Mouse (Mus musculus) embryo, embryonic 11 days (tissue): ENCODE measurements at regions not wholly inside any gene's neighbourhood (a gene's known extent, or its start where the extent isn't known, plus 50 kb on each side); places are given as distances from the start of the nearest gene placed in this dataset.
A peak's percentile ranks its signal among the peaks of the same experiment; 100 is the strongest.

ENCODE experiments used
- DNase-seq: peaks from one replicate; pipeline ENCODE4 v3.0.0-alpha.2; 2015

DNA sequence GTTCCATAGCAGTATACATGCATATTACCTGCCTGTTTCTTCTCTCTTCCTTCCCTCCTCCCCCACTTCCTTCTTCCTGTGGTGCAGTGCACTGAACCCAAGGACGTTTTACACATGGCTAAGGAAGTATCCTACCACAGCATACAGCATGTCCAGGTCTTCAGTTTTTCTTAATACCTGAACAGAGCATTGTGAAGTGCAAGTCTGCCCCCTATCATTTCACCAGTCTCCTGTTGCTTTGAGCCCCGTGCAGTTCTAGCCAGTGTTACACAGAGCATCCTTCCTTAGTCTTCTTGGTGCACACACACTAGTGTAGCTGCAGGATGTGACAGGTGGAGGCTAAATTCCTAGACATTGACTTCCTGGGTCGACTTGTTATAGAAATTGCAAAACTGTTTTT, 53.7 kb upstream of the Foxb1 start:
- DNase-seq, result no peak

DNA sequence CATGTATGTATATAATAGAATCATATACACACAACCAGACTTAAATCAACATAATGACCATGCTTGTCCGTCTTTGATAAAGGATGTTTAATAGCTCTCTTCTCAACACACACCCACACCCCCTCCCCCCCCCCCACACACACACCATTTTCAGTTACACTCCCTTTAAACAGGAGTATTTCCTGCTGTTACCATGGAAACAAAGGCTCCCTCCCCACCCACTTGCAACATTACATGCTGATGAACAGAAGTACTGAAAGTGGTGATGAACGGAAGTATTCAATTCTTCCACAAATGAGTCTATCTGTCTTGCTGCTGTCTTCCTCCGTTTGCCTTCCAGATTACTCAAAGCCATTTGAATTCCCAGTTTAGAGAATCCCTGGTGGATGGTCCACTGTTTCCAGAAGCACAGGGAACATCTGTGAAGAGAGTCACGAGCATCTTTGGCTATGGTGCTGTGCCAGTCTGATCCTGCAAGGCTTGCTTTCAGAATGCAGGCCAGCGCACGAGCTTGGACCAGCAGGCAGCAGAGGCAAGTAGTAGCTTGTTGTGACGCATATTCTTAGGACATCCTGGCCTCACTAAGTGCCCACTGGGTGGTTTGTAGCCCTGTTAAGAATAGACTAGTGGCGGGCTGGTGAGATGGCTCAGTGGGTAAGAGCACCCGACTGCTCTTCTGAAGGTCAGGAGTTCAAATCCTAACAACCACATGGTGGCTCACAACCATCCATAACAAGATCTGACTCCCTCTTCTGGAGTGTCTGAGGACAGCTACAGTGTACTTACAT, 62.6 kb upstream of the Foxb1 start:
- DNase-seq, result no peak

DNA sequence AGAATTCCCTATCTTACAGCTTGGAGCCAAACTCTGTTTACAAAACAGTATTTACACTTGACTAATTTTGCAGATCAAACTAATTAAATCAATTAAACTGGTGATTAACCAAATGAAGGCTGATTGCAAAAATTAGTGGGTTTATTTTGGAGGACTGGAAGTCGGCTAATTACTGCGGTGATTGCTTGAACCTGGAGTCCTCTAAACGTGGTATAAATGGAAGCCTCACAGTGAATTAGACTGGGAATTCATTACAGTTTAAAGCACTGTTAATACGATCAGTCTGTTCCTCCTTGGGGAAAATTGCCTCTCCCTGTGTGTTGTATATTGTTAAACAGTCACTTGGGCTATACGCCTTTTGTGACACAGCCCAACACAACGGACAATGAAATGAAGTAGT, 67.7 kb upstream of the Foxb1 start:
- DNase-seq, result no peak

DNA sequence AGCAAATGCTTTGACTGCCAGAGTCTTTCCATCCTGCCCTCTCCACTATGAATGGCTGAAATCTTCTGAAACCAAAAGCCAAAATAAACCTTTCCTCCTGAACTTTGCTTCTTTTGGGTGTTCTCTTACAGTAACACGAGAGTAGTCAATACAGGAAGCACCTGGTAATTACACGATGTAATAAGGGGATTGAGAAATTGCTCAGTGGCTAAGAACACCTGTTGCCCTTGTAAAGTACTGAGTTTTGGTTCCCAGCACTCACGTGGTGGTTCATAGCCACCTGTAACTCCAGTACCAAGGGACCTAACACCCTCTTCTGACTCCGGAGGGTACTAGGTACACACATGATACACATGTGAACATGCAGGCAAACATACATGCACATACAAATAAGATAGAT, 74.7 kb upstream of the Foxb1 start:
- no peak for DNase-seq

DNA sequence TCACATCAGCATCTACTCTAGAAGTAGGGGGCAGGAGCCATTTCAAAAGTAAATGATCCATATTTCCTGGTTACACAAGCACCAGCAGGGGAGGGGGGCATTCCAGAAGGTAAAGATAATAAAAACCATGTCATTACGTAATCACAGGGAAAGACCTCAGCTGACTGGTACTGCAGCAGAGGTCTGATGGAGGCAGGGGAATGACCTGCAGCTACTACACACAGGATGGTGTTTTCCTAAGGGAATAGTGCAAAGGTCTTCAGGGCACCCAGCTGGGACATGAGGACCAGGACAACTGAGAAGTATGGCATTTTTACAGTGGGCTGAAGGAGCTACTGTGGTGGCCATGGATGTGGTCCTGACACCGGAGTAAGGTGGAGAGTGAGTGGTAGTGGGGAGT, 78.5 kb upstream of the Foxb1 start:
- no peak for DNase-seq

DNA sequence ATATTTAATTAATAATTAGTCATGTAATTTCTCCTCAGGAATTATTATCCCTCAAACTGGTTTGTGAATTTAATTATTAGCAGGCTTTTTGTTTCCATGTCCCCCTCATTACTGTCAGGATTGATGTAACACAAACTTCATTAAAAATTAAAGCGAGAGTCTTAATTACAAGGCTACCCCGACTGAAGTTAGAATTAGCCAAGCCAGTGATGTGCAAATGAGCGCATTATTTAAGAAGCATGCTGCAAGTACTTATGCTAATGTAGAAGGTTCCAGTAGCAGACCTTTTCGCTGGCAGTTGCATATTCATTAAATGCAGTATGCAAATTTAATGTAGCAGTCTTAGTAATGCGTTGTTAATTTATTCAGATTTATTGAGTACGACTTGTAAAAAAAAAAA, 84.0 kb upstream of the Foxb1 start:
- no peak for DNase-seq

DNA sequence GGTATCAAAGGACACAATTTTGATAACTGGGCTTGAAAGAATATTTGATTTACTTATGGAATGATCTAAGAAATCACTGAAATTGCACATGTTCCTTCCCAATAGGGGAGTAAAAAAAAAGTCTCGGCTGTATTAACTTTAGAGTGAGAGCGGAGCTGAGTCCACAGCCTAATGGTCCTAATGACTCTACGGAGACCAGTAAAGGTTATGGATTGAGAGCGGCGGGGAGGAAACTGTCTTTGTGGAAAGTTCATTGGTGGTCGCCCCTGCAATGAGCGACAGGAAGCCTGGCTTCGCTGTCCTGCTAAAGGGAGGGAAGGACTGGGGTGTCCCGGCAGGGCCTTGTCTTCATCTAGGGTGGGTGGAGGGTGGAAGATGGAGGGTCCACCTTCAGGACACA, 84.5 kb upstream of the Foxb1 start:
- DNase-seq, result no peak

DNA sequence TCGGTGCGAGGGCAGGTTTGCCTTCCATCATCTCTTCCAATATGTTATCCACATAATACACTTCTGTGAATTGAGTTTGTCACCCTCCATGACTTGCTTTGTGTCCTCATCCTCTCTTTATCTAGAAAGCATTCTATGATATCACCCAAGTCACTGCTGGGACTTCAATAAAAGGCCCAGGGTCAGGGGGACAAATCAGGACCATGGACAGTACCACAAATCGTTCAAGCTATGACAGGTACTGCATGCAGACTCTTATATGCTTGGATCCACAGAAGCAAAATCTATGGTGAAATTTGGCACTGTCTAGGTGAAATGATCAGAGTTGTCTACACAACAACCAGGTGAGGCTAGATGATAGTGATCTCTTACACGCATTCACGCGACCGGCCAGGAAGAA, 95.9 kb upstream of the Foxb1 start:
- peak; percentile 69 for DNase-seq

DNA sequence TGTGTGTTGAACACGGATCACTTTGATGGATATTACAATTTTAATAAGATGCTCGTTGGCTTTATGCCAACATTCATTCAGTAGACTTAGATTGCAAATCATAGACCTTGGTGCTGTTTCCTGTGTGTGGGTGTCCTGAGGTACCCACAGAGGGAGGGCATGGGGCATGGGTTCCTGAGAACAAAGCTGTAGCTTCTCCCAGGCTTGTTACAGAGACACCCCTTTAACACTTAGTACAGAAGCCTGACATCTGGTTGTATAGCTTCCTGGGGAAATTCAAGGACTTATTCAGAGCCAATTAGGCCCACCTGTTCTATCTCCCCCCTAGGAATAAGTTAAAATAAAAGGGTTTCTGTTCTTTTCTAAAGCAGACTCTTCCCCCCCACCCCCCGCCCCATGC, 97.9 kb upstream of the Foxb1 start:
- no peak for DNase-seq

DNA sequence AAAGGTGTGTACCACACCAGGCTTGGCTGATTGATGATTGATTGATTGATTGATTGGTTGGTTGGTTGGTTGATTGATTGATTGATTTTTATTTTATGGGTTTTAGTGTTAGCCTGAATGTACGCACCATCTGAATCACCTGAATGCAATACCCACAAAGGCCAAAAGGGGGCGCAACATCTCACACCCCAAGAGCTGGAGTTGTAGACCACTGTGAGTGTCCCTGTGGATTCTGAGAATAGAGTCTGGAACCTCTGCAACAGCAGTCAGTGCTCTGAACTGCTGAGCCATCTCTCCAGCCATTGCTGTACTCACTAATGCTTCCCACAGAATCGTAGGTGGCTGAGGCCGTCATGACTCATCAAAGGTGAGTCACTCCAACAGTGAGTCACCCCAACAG, 109.4 kb upstream of the Foxb1 start:
- DNase-seq, result no peak

DNA sequence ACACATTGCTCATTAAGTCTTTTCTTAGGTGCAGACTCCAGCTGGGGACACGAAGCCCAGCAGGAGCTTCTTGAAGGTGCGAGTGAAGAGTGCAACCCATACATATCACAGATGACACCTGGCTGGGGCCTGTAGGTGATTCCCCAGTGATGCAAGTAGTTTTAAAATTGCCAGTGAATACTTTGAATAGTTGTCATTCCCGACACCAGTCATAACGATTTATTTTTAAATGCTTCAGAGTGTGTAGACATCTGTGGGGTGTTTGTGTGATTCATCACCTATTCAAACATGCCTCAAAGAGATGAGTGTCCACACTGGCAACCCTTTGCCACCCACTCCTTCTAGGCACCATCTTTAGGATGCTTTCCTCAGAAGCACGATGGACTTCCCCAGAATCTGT, 102.9 kb upstream of the Bnip2 start:
- DNase-seq, result no peak

DNA sequence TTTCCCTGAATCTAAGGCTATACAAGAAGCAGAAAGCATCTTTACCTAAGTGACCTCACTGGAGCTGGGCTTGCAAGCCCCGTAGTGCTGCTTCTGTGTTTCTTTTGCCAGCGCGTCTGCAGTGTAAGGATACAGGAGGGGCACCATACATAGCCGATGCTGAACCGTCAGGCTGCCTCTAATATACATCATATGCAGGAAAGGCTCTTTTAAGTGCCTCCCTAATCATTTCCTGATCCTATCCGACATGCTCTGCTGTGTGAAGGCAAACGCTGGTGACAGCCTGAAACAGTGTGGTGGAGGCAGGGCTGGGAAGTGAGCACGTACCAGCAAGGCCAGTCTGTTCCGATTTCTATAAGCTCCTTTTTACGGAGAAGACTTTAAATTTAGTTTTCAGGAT, 91.2 kb upstream of the Bnip2 start:
- DNase-seq, result peak; percentile 43

DNA sequence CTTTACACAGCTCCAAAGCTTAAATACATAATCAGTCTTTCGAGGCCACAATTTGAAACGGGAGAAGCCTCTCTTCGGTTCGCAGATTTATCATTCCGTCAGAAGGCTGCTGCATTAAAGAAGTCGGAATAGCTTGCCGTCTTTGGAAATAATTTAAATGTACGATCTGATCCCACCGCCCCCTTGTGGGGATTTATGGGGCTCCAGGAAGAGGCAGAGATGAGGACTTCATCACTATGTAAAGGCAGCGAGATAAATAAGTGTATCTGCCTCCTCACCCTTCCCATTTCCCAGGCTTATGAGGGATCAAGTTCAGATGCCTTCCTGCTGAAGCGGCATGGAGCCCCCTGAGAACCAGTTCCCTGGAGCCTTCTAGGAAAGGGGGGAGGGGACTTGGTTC, 89.9 kb upstream of the Bnip2 start:
- DNase-seq, result peak; percentile 73

DNA sequence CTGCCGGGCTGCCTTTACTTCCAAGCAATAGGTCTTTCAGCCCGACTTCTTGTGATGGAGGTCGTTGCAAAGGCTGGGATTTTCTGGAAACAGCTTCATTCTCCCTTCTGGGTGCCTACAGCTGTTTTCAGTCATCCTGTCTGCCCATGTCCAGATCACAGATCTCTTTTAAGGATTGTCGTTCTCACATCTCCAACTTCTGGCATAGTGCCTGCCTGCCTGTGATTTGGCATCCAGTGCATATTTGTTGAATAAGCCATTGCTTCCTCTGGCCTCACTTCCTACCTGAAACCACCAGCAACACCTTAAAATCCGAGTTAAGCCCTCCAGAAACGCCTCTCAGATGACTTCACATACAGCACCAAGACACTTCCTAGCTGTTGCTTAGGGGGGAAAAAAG, 88.4 kb upstream of the Bnip2 start:
- no peak for DNase-seq

DNA sequence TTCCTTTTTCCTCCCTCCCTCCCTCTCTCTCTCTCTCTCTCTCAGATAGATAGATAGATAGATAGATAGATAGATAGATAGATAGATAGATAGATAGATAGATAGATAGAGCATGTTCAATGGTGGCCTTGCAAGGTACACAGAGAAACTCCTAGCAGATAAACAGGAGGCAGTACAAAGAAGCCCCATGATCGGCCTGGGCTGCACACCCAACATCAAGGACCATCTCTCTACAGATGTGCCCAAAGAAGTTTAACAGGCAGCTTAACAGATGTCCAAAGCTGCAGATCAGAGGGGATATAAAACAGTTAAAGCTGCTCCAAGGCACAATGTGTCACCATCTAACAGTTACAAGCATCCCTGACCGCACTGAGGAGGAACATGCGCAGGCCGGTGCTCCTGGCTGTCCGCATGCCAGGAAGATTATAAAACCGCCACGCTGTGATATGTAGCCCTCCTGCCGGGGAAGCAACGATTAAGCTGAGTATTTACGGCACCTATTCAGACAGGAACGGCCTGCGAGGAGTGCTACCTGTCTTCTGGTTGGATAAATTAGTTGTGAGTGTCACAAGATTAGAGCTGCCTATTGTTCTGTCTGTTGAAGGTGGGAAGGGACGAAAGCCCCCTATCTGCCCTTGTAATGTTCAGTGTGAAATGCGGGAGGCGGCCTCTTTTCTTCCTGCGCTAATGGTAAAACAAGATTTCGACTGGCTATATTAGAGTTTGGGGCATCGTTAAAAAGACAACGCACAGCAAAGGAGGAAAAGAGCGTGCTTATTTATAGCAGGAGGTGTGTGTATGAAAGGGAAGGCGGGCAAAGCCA, 81.9 kb upstream of the Bnip2 start:
- peak; percentile 42 for DNase-seq

DNA sequence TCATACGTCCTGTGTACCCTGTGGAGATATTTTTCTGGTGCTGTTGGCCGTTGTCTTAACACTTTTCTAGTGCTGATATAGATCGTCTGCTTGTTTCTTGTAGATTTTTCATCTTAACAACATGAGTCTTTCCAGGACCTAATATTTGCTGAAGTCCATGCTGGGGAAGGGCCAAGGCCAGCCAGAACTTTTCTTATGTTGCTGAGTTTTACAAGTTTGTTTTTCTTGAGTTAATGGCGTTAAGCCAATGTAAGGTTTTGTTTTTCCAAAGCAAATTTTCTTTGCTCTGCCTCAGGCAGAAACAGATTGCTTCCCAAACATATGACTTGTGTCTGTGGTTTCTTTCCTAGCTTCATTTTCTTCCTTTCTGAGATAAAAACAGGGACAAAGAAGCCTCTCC, 78.6 kb upstream of the Bnip2 start:
- DNase-seq, result no peak

DNA sequence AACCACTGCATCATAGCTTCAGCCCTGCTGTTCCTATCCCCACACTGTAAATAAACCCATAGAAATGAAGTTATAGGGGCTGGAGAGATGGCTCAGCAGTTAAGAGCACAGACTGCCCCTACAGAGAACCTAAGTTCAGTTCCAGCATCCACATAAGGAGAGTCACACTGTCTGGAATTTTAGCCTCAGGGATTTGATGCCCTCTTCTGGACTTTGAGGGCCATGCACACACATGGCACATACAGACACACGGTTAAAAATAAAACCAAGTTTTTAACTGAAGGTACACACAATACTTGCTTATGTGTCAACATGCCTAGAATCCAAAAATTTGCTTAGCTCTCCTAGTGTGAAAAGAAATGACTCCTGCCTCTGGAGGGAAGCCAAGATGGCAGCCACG, 61.1 kb upstream of the Bnip2 start:
- DNase-seq, result no peak

DNA sequence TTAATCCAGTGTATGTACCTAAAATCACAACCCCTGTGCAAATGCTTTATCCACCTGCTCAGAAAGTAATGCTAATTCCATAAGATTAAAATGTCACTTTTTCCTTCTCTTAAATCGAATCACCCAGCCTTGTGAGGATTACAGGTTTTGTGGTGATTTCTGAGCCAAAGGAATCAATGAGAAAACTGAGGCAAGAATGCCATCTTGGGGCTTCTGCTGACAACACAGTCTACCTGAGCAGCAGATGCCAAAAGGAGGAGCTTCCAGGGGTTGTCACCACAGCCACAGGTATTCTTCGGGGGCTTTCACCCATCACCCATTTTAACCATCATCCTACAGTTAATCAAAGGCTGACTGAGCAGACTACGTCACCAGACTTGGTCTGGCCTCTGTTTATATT, 51.4 kb upstream of the Bnip2 start:
- no peak for DNase-seq
